Mouse (Mus musculus): ENCODE measurements at regions not wholly inside any gene's neighbourhood (a gene's known extent, or its start where the extent isn't known, plus 50 kb on each side); places are given as distances from the start of the nearest gene placed in this dataset.

DNA sequence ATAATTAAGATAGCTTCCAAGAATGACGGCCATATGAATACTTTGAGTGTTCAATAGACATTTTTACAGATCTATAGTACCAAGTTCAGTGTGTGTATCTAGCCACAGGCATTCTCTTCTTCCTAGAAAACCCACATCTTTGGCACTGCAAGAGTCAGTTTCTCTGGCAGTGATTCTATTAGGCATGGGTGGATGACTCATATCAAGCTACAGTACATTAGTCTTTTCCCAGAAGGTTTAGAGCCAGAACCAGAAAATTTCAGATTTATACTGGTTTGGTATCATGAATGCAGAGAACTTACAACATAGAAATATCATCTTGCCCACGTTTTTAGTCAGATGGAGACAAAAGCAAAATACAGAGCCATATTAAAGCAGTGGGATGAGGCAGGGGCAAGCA, 278.1 kb downstream of the Dio2 start:
- TF ChIP-seq CHD2 (IDR thresholded peaks at IDR 0.05; ENCODE audit: low read depth, low read length) (no peak), ZNF384 (IDR thresholded peaks at IDR 0.05; ENCODE audit: low read depth, low read length) (no peak), HCFC1 (IDR thresholded peaks at IDR 0.05; ENCODE audit: borderline replicate concordance, insufficient read depth, low read length) (no peak), ZC3H11A (IDR thresholded peaks at IDR 0.05; ENCODE audit: borderline replicate concordance, low read depth, low read length) (no peak)
